Mouse (Mus musculus): ENCODE results near the gene Ralgapb. TPM values are rescaled to one million over a fixed set of nuclear protein-coding genes. Genes with fewer than 3 reads are reported as not detected.

Ralgapb gene
- 25.6 and 30.6 TPM in 2 replicates for polyA plus RNA-seq (2012; rRNA removed)

- peak within 1 kb of the TSS; percentile 67 for H3K27ac ChIP-seq (ENCODE audit: insufficient read depth, low read depth, low read length)
- H3K4me3 ChIP-seq (ENCODE audit: insufficient read depth, low read depth, low read length) = peak within 1 kb of the TSS; percentile 73
Observed at GRCm38 (mm10) chr2:158409595-158410021, at the start of gene Ralgapb. Gene Ralgapb, plus strand, starts transcription at chr2:158409848.

GRCm38 (mm10) chr2:158360873-158361677 lies 48.6 kb upstream of the Ralgapb start:
- DNase-seq = peak; percentile 90
- TF ChIP-seq CTCF (conservative IDR thresholded peaks at IDR 0.05; ENCODE audit: insufficient read depth, insufficient read length, low read depth, low read length) (peak; percentile 63), POLR2A (IDR thresholded peaks at IDR 0.05; ENCODE audit: low read depth, low read length) (no peak)
- H3K27me3 ChIP-seq (replicated peaks; ENCODE audit: control insufficient read depth, insufficient read depth, low read length) = no peaks in the 10 kb centered on the region
- H3K4me1 ChIP-seq (ENCODE audit: control insufficient read depth, insufficient read depth, low read length) = peaks cover 12% of the 10 kb centered on the region
- no peaks in the 10 kb centered on the region; the same call in 1 of the 2 replicates for H3K36me3 ChIP-seq (ENCODE audit: control insufficient read depth, insufficient read depth, low read length)
- under 1% methylated on average over 41 of the region's 41 CpGs for WGBS
- H3K4me3 ChIP-seq (ENCODE audit: insufficient read depth, low read depth, low read length) = peak overlapping the region; percentile 81
- H3K27ac ChIP-seq (ENCODE audit: insufficient read depth, low read depth, low read length) = peak overlapping the region; percentile 8; the same call in 1 of the 2 replicates

More at GRCm38 (mm10) chr2:158409595-158410021, at the start of gene Ralgapb:
- Histone ChIP-seq H3K36me3 (ENCODE audit: control insufficient read depth, insufficient read depth, low read length) (no peaks in the 10 kb centered on the region), H3K4me1 (ENCODE audit: control insufficient read depth, insufficient read depth, low read length) (peaks cover 13% of the 10 kb centered on the region; the same call in 1 of the 2 replicates), H3K27me3 (replicated peaks; ENCODE audit: control insufficient read depth, insufficient read depth, low read length) (no peaks in the 10 kb centered on the region)
- no peak for TF ChIP-seq POLR2A (IDR thresholded peaks at IDR 0.05; ENCODE audit: low read depth, low read length)
- peak; percentile 63 for TF ChIP-seq CTCF (conservative IDR thresholded peaks at IDR 0.05; ENCODE audit: insufficient read depth, insufficient read length, low read depth, low read length)
- WGBS = under 1% methylated on average over 46 of the region's 46 CpGs
- peak; percentile 99 for DNase-seq

- no peak for DNase-seq
- no peak for TF ChIP-seq POLR2A (IDR thresholded peaks at IDR 0.05; ENCODE audit: low read depth, low read length)
- no peak; the same call in 1 of the 2 replicates for TF ChIP-seq CTCF (conservative IDR thresholded peaks at IDR 0.05; ENCODE audit: insufficient read depth, insufficient read length, low read depth, low read length)
- peak overlapping the region; percentile 80 for H3K27ac ChIP-seq (ENCODE audit: insufficient read depth, low read depth, low read length)
Observed at GRCm38 (mm10) chr2:158361678-158362320, 47.8 kb upstream of the Ralgapb start.

GRCm38 (mm10) chr2:158364175-158364574 lies 45.5 kb upstream of the Ralgapb start:
- Histone ChIP-seq H3K27ac (ENCODE audit: insufficient read depth, low read depth, low read length) (no peak overlapping the region), H3K36me3 (ENCODE audit: control insufficient read depth, insufficient read depth, low read length) (no peaks in the 10 kb centered on the region), H3K27me3 (replicated peaks; ENCODE audit: control insufficient read depth, insufficient read depth, low read length) (no peaks in the 10 kb centered on the region), H3K4me3 (ENCODE audit: insufficient read depth, low read depth, low read length) (no peak overlapping the region), H3K4me1 (ENCODE audit: control insufficient read depth, insufficient read depth, low read length) (peaks cover 12% of the 10 kb centered on the region)
- WGBS = 40% methylated on average over 4 of the region's 4 CpGs
- peak; percentile 70 for DNase-seq
- TF ChIP-seq POLR2A (IDR thresholded peaks at IDR 0.05; ENCODE audit: low read depth, low read length) (no peak), CTCF (conservative IDR thresholded peaks at IDR 0.05; ENCODE audit: insufficient read depth, insufficient read length, low read depth, low read length) (no peak)

More at GRCm38 (mm10) chr2:158361678-158362320, 47.8 kb upstream of the Ralgapb start:
- 27% methylated on average over 8 of the region's 8 CpGs for WGBS
- no peaks in the 10 kb centered on the region for H3K27me3 ChIP-seq (replicated peaks; ENCODE audit: control insufficient read depth, insufficient read depth, low read length)
- peaks cover 12% of the 10 kb centered on the region for H3K4me1 ChIP-seq (ENCODE audit: control insufficient read depth, insufficient read depth, low read length)
- peak overlapping the region; percentile 27 for H3K4me3 ChIP-seq (ENCODE audit: insufficient read depth, low read depth, low read length)
- no peaks in the 10 kb centered on the region; the same call in 1 of the 2 replicates for H3K36me3 ChIP-seq (ENCODE audit: control insufficient read depth, insufficient read depth, low read length)

GRCm38 (mm10) chr2:158365099-158365850 lies 44.4 kb upstream of the Ralgapb start:
- no peak overlapping the region for H3K4me3 ChIP-seq (ENCODE audit: insufficient read depth, low read depth, low read length)
- DNase-seq = peak; percentile 18
- H3K27ac ChIP-seq (ENCODE audit: insufficient read depth, low read depth, low read length) = peak overlapping the region; percentile 83
- no peak for TF ChIP-seq POLR2A (IDR thresholded peaks at IDR 0.05; ENCODE audit: low read depth, low read length)
- TF ChIP-seq CTCF (conservative IDR thresholded peaks at IDR 0.05; ENCODE audit: insufficient read depth, insufficient read length, low read depth, low read length) = no peak
- H3K36me3 ChIP-seq (ENCODE audit: control insufficient read depth, insufficient read depth, low read length) = no peaks in the 10 kb centered on the region
- peaks cover 12% of the 10 kb centered on the region for H3K4me1 ChIP-seq (ENCODE audit: control insufficient read depth, insufficient read depth, low read length)
- H3K27me3 ChIP-seq (replicated peaks; ENCODE audit: control insufficient read depth, insufficient read depth, low read length) = no peaks in the 10 kb centered on the region
- 51% methylated on average over 12 of the region's 12 CpGs for WGBS

- no peak for DNase-seq
- 90% methylated on average over 5 of the region's 5 CpGs for WGBS
- no peak for TF ChIP-seq CTCF (conservative IDR thresholded peaks at IDR 0.05; ENCODE audit: insufficient read depth, insufficient read length, low read depth, low read length)
- no peak for TF ChIP-seq POLR2A (IDR thresholded peaks at IDR 0.05; ENCODE audit: low read depth, low read length)
- H3K4me3 ChIP-seq (ENCODE audit: insufficient read depth, low read depth, low read length) = no peak overlapping the region
- no peaks in the 10 kb centered on the region for H3K27me3 ChIP-seq (replicated peaks; ENCODE audit: control insufficient read depth, insufficient read depth, low read length)
- peaks cover 6% of the 10 kb centered on the region for H3K4me1 ChIP-seq (ENCODE audit: control insufficient read depth, insufficient read depth, low read length)
- no peak overlapping the region for H3K27ac ChIP-seq (ENCODE audit: insufficient read depth, low read depth, low read length)
- H3K36me3 ChIP-seq (ENCODE audit: control insufficient read depth, insufficient read depth, low read length) = no peaks in the 10 kb centered on the region
Observed at GRCm38 (mm10) chr2:158367654-158368053, 42.0 kb upstream of the Ralgapb start.
